Comparison of ENCODE assay signal across 8 mouse cellular contexts in genomic region chr15:79224685-79225084, GRCm38 (mm10). TPM values are rescaled to one million over a fixed set of nuclear protein-coding genes. Genes with fewer than 3 reads are reported as not detected.
DNase-seq lines count a peak whose midpoint lies in the region; ATAC-seq and TF ChIP-seq lines count a peak whose summit lies in the region.

No protein-coding gene starts in this region.

- peak; percentile 90 for DNase-seq in NIH3T3 (ENCODE audit: low read depth)
- peak; percentile 94 to 97 for DNase-seq in cerebellum, postnatal 10 days
- DNase-seq in frontal cortex, postnatal 25 days (ENCODE audit: low spot score in 2 of 2) = peak; percentile 81 to 87
- peak; percentile 89 for DNase-seq in hindlimb bud, embryonic 11.5 days (ENCODE audit: extremely low spot score, low read depth, low spot score)
- DNase-seq in left cerebral cortex, adult 2 months (ENCODE audit: extremely low spot score in 1 of 2, low spot score in 2 of 2) = peak; percentile 84 to 87
- DNase-seq in right cerebral cortex, adult 2 months (ENCODE audit: low spot score in 2 of 2) = peak; percentile 89 to 93
- DNase-seq in urinary bladder, postnatal 10 days (ENCODE audit: low spot score) = peak; percentile 53

- peak; percentile 95 for TF ChIP-seq CTCF in left cerebral cortex, adult 2 months (IDR thresholded peaks at IDR 0.05)

- intact Hi-C loops in left cerebral cortex, adult 2 months (cut with DNase I) = loop anchor here (10.0 kb wide), 1 partner anchor 430 kb away; the partner anchor contains the start of genes Cby1 and Fam227a

- peak overlapping the region; percentile 72 for H3K27ac ChIP-seq in left cerebral cortex, adult 2 months

- ATAC-seq in megakaryocyte, adult 5-6 weeks (ENCODE audit: poor library complexity, severe bottlenecking) = peak; percentile 78

- H3K4me3 ChIP-seq in left cerebral cortex, adult 2 months = no peak overlapping the region

RNA-seq across cellular contexts. Expression of gene Pick1, which starts 4.3 kb away (rescaled TPM):
- total RNA-seq in left cerebral cortex, adult 2 months (2021) = 10 to 100 TPM; 55.7 to 57.8 TPM
- total RNA-seq in megakaryocyte, adult 5-6 weeks (2015) = 2.8 and 3.0 TPM in 2 replicates
- 4.5 and 5.1 TPM in 2 replicates for total RNA-seq in megakaryocyte, adult 5-6 weeks (2017)

RNA-seq across cellular contexts. Expression of gene Gm49486, which starts 4.5 kb away (rescaled TPM):
- 1 to 10 TPM; 1.0 TPM for total RNA-seq in left cerebral cortex, adult 2 months (2021)
- 0.16 and 0.20 TPM in 2 replicates for total RNA-seq in megakaryocyte, adult 5-6 weeks (2015)
- not detected in 2 replicates for total RNA-seq in megakaryocyte, adult 5-6 weeks (2017)

RNA-seq across cellular contexts. Expression of gene Slc16a8, which starts 29.9 kb away (rescaled TPM):
- under 1 TPM in 1 of 2 experiments, not detected in 1; 0.25 TPM for total RNA-seq in left cerebral cortex, adult 2 months (2021)
- not detected in 2 replicates for total RNA-seq in megakaryocyte, adult 5-6 weeks (2015)
- not detected in 2 replicates for total RNA-seq in megakaryocyte, adult 5-6 weeks (2017)

RNA-seq across cellular contexts. Expression of gene Sox10, which starts 59.6 kb away (rescaled TPM):
- 10 to 100 TPM; 17.1 to 18.7 TPM for total RNA-seq in left cerebral cortex, adult 2 months (2021)
- total RNA-seq in megakaryocyte, adult 5-6 weeks (2015) = not detected in 2 replicates
- total RNA-seq in megakaryocyte, adult 5-6 weeks (2017) = not detected in 2 replicates

Comparison
In these comparisons a context has a peak if more than half of its experiments do, and no peak if none do; other contexts are left out.
1. RNA of gene Pick1, which starts 4.3 kb away (total RNA-seq): 55.7 to 57.8 TPM in left cerebral cortex, adult 2 months; 2.8 to 5.1 TPM in megakaryocyte, adult 5-6 weeks; every median in the first group is over 4 times any median in the second.
2. Peak in every context shown above with its lines, with median percentiles within 50 percentile points of each other: DNase-seq.